Mouse (Mus musculus) MEL (cell line): ENCODE results near the gene Gprc5b. TPM values are rescaled to one million over a fixed set of nuclear protein-coding genes. Genes with fewer than 3 reads are reported as not detected.

Source experiments
- DNase-seq: peaks from one replicate; pipeline ENCODE4 v3.0.0; 2011; ENCODE audit warnings: low read depth, low spot score
- H3K27ac ChIP-seq: 2 replicates; pipeline ENCODE4 v1.5.1; 2012; ENCODE audit warnings: low read depth, mild to moderate bottlenecking, control low read depth, low read length, moderate library complexity; ENCODE audit not compliant: control insufficient read depth
- H3K27me3 ChIP-seq, 2 experiments: fragments of 150-350 bp in 1 of 2; sonication (generic) in 1 of 2; 2 replicates each; pipeline ENCODE4 v1.6.1; 2012; ENCODE audit warnings: low read length in 2 of 2, mild to moderate bottlenecking in 2 of 2, improper control_type of control experiment in 1 of 2, moderate library complexity in 1 of 2; ENCODE audit not compliant: insufficient read depth in 2 of 2, control insufficient read depth in 1 of 2
- H3K36me3 ChIP-seq, 2 experiments: 2 replicates each; pipeline ENCODE4 v1.6.1; 2012 to 2014; ENCODE audit warnings: low read length in 2 of 2, improper control_type of control experiment in 1 of 2, inconsistent platforms in 1 of 2, mild to moderate bottlenecking in 1 of 2; ENCODE audit not compliant: insufficient read depth in 2 of 2, control insufficient read depth in 1 of 2
- H3K4me1 ChIP-seq, 2 experiments: fragments of 150-350 bp in 1 of 2; sonication (generic) in 1 of 2; 2 replicates each; pipeline ENCODE4 v1.6.1; 2012; ENCODE audit warnings: low read length in 2 of 2, improper control_type of control experiment in 1 of 2, mild to moderate bottlenecking in 1 of 2; ENCODE audit not compliant: insufficient read depth in 2 of 2, control insufficient read depth in 1 of 2
- H3K4me3 ChIP-seq, 2 experiments: fragments of 150-350 bp in 1 of 2; sonication (generic) in 1 of 2; 2 replicates each; pipeline ENCODE4 v1.5.1; 2012; ENCODE audit warnings: low read depth in 2 of 2, low read length in 2 of 2, mild to moderate bottlenecking in 2 of 2, moderate library complexity in 2 of 2, control low read depth in 1 of 2, improper control_type of control experiment in 1 of 2; ENCODE audit not compliant: control insufficient read depth in 1 of 2, insufficient read depth in 1 of 2
- H3K79me2 ChIP-seq: 2 replicates; pipeline ENCODE4 v1.6.1; 2012; ENCODE audit warnings: mild to moderate bottlenecking, low read length, moderate library complexity; ENCODE audit not compliant: control insufficient read depth, poor library complexity, insufficient read depth
- H3K9ac ChIP-seq: 2 replicates; pipeline ENCODE4 v1.6.1; 2012; ENCODE audit warnings: low read depth, mild to moderate bottlenecking, control low read depth, low read length, moderate library complexity; ENCODE audit not compliant: control insufficient read depth, poor library complexity, severe bottlenecking
- H3K9me3 ChIP-seq: fragments of 150-350 bp; sonication (generic); replicated peaks from 2 replicates; pipeline ENCODE4 v1.6.1; 2012; ENCODE audit warnings: mild to moderate bottlenecking, low read length, improper control_type of control experiment, moderate library complexity; ENCODE audit not compliant: insufficient read depth
- CHD1 ChIP-seq: IDR thresholded peaks from 2 replicates; pipeline ENCODE4 v1.6.1; 2012; ENCODE audit warnings: low read depth, mild to moderate bottlenecking, inconsistent platforms, low read length, improper control_type of control experiment
- EP300 ChIP-seq, 2 experiments: IDR thresholded peaks; 2 replicates each; pipeline ENCODE4 v1.6.1; 2011; ENCODE audit warnings: improper control_type of control experiment in 2 of 2, low read length in 2 of 2, low read depth in 1 of 2, mild to moderate bottlenecking in 1 of 2
- GABPA ChIP-seq: IDR thresholded peaks from 2 replicates; pipeline ENCODE4 v1.6.1; 2012; ENCODE audit warnings: low read depth, mild to moderate bottlenecking, inconsistent platforms, low read length, improper control_type of control experiment, moderate library complexity
- GATA1 ChIP-seq: IDR thresholded peaks from 2 replicates; pipeline ENCODE4 v1.6.1; 2011; ENCODE audit warnings: low read depth, low read length, improper control_type of control experiment
- MAFK ChIP-seq: IDR thresholded peaks from 2 replicates; pipeline ENCODE4 v1.6.1; 2011; ENCODE audit warnings: low read depth, mild to moderate bottlenecking, low read length, improper control_type of control experiment, borderline replicate concordance
- MAX ChIP-seq: IDR thresholded peaks from 2 replicates; pipeline ENCODE4 v1.6.1; 2011; ENCODE audit warnings: low read length, improper control_type of control experiment
- MXI1 ChIP-seq: IDR thresholded peaks from 2 replicates; pipeline ENCODE4 v1.6.1; 2011; ENCODE audit warnings: mild to moderate bottlenecking, low read depth, low read length, improper control_type of control experiment
- POLR2A ChIP-seq, 2 experiments: IDR thresholded peaks; 2 replicates each; pipeline ENCODE4 v1.6.1; 2011 to 2012; ENCODE audit warnings: low read length in 2 of 2, mild to moderate bottlenecking in 2 of 2, control low read depth in 1 of 2, improper control_type of control experiment in 1 of 2, low read depth in 1 of 2, moderate library complexity in 1 of 2; ENCODE audit not compliant: control insufficient read depth in 1 of 2, insufficient read depth in 1 of 2, poor library complexity in 1 of 2
- POLR2AphosphoS2 ChIP-seq: IDR thresholded peaks from 2 replicates; pipeline ENCODE4 v1.6.1; 2011; ENCODE audit warnings: low read length, improper control_type of control experiment
- POLR2AphosphoS5 ChIP-seq: IDR thresholded peaks from 2 replicates; pipeline ENCODE4 v1.6.1; 2012; ENCODE audit warnings: low read depth, borderline replicate concordance, mild to moderate bottlenecking, inconsistent platforms, low read length, moderate library complexity, mixed read lengths
- RCOR1 ChIP-seq: IDR thresholded peaks from 2 replicates; pipeline ENCODE4 v1.6.1; 2012; ENCODE audit warnings: low read depth, mild to moderate bottlenecking, inconsistent platforms, low read length, improper control_type of control experiment
- SIN3A ChIP-seq: IDR thresholded peaks from 2 replicates; pipeline ENCODE4 v1.6.1; 2012; ENCODE audit warnings: low read length, improper control_type of control experiment, inconsistent platforms
- SMC3 ChIP-seq: IDR thresholded peaks from 2 replicates; pipeline ENCODE4 v1.6.1; 2011; ENCODE audit warnings: low read depth, low read length, improper control_type of control experiment
- TAL1 ChIP-seq: IDR thresholded peaks from 2 replicates; pipeline ENCODE4 v1.6.1; 2012; ENCODE audit warnings: mild to moderate bottlenecking, inconsistent platforms, low read length, moderate library complexity, mixed read lengths
- TBP ChIP-seq: IDR thresholded peaks from 2 replicates; pipeline ENCODE4 v1.8.0; 2011; ENCODE audit warnings: low read depth, low read length, improper control_type of control experiment
- TCF12 ChIP-seq: IDR thresholded peaks from 2 replicates; pipeline ENCODE4 v1.6.1; 2014; ENCODE audit warnings: low read depth, mild to moderate bottlenecking, inconsistent platforms, low read length, improper control_type of control experiment, moderate library complexity
- USF1 ChIP-seq: IDR thresholded peaks from 2 replicates; pipeline ENCODE4 v1.6.1; 2014; ENCODE audit warnings: low read depth, mild to moderate bottlenecking, inconsistent platforms, low read length, improper control_type of control experiment, moderate library complexity
- ZMIZ1 ChIP-seq: IDR thresholded peaks from 2 replicates; pipeline ENCODE4 v1.6.1; 2012; ENCODE audit warnings: low read depth, mild to moderate bottlenecking, inconsistent platforms, low read length, improper control_type of control experiment, moderate library complexity
- ZNF384 ChIP-seq: IDR thresholded peaks from 2 replicates; pipeline ENCODE4 v1.6.1; 2012; ENCODE audit warnings: low read depth, mild to moderate bottlenecking, inconsistent platforms, low read length, improper control_type of control experiment
- polyA plus RNA-seq, 2 experiments: library from polyadenylated mRNA; stranded (reverse) in 1 of 2; unstranded in 1 of 2; fragments of >175 nt in 1 of 2; fragments of >200 nt in 1 of 2; gene quantifications; 2 replicates each; pipeline versions ENCODE4 v1.2.1 to v1.2.4; 2012; ENCODE audit warnings: low replicate concordance in 2 of 2, low read depth in 1 of 2; ENCODE audit not compliant: insufficient read length in 2 of 2, insufficient read depth in 1 of 2, missing spikeins in 1 of 2
- total RNA-seq: library from RNA; depleted of rRNA; stranded (reverse); fragments of 300-350 nt; gene quantifications from 2 replicates; pipeline ENCODE4 v1.2.3, GENCODE M21; 2012; rRNA removed

Gprc5b gene
- not detected in 2 replicates for total RNA-seq
- not detected for polyA plus RNA-seq

GRCm38 (mm10) chr7:118995007-118995406 lies at the start of gene Gprc5b:
Gene Gprc5b, minus strand, starts transcription at chr7:118995211.
- H3K9me3 ChIP-seq = no peaks in the 10 kb centered on the region
- no peaks in the 10 kb centered on the region for H3K36me3 ChIP-seq
- H3K27me3 ChIP-seq = no peaks in the 10 kb centered on the region
- no peak within 1 kb of the TSS for H3K4me3 ChIP-seq
- DNase-seq = no peak
- H3K27ac ChIP-seq = no peak within 1 kb of the TSS
- H3K4me1 ChIP-seq = no peaks in the 10 kb centered on the region
- H3K79me2 ChIP-seq = no peaks in the 10 kb centered on the region
- H3K9ac ChIP-seq = no peak within 1 kb of the TSS
- no peak for TF ChIP-seq CHD1
- no peak for TF ChIP-seq GABPA
- TF ChIP-seq POLR2AphosphoS2 = no peak
- TF ChIP-seq SMC3 = no peak
- no peak for TF ChIP-seq MAX
- no peak for TF ChIP-seq TBP

GRCm38 (mm10) chr7:119041502-119041901 lies 46.5 kb upstream of the Gprc5b start:
- Histone ChIP-seq H3K4me1 (peaks cover 0 to 4% of the 10 kb centered on the region in 2 experiments; a peak in 2 of 4 replicates), H3K9me3 (no peaks in the 10 kb centered on the region), H3K4me3 (no peak overlapping the region), H3K27ac (no peak overlapping the region), H3K79me2 (no peaks in the 10 kb centered on the region), H3K9ac (no peak overlapping the region), H3K27me3 (no peaks in the 10 kb centered on the region), H3K36me3 (no peaks in the 10 kb centered on the region)
- DNase-seq = peak; percentile 68
- TF ChIP-seq CHD1 (no peak), MAFK (no peak), SIN3A (0 out of 2 replicates have a peak, but pooled peaks have one; percentile 18), USF1 (no peak), POLR2AphosphoS5 (no peak), ZNF384 (peak; percentile 75), POLR2A (IDR thresholded peaks at IDR 0.05; ENCODE audit: control insufficient read depth in 1 of 2, insufficient read depth in 1 of 2, low read depth in 1 of 2, low read length in 2 of 2, poor library complexity in 1 of 2) (no peak), TAL1 (peak; percentile 45), GATA1 (peak; percentile 77), EP300 (IDR thresholded peaks at IDR 0.05; ENCODE audit: low read depth in 1 of 2, low read length in 2 of 2) (peak; percentile 70 to 79), ZMIZ1 (no peak), MXI1 (no peak), RCOR1 (peak; percentile 78), TCF12 (peak; percentile 80)
